Mouse (Mus musculus): ENCODE measurements around the gene Snx8.

Snx8 gene

DNA sequence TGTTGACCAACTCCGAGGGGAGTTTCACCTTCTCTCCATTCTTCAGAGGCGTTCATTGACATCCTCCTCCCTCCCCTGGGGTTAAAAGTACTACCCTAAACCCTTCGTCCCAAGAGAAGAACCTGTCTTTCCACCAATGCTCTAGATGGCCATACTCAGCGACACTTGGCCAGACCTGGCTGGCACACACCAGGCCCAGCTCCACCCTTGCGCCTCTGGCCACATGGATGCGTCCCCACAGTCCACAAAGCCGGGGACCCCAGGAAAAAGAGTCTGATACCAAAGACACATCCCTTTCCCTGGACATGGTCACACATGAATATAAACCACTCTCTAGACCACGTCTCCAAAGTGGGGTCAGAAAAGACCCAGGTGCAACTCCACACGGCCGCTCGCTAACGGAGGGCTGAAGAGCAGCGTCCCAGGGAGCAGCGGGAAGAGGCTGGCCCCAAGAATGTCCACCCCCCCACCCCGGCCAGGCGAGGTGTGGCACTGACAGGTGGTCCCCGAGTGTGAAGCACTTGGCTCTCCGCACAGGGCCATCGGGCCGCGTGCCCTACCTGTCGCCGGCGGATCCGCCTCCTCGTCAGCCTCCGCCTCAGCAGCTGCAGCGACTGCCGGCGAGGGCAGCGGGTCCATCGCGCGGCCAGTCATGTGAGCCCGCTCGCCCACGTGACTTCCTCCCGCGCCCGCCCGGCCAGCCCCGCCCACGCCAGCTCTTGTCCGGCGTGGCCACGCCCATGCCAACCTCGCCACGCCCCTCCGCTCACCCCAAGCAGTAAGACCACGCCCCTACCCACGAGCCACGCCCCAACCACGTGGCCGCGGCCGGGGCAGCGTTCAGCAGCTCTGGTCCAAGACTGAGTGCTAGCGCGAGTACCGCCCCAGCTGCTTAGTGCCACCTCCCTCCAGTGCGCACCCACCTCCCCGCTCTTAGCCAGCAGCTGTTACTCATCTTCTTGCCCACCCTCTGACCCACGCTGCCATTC, at the start of gene Snx8:
Gene Snx8 (minus strand): TSS at position 675 of the 989 bp plus-strand sequence.
- in situ Hi-C loops (cut with MboI, MseI), result no loop called here

DNA sequence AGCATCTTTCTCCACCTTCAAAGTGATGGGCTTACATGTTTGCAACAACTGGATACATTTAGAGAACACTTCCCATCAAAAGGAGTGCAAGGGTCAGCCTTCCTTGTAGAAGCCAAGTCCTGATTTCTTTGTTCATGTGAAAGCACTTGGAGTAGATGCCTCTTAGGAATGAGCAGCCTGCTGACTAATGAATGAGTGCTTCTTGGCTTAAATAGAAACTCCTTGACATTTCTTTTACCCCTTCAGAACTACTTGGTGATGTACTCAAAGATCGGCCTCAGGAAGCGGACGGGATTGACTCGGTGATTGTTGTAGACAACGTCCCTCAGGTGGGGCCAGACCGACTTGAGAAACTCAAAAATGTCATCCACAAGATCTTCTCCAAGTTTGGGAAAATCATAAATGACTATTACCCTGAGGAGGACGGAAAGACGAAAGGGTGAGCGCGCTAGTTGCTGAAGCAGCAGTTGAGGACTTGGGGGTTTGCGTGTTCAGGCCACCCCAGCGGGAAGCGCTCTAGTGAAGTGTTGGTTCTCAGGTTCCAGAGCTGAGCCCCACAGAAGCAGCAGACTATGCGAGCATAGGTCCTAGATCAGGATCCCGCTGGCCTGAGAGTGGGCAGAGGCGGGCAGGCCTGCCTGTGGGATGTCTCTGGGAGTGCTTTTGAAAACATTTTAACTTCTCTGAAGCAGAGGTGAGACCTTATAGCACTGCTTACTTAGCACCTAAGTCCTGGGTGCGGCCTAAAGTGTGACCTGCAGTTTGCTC, 36.1 kb upstream of the Snx8 start:
- in situ Hi-C loops (cut with MboI, MseI), result no loop called here

DNA sequence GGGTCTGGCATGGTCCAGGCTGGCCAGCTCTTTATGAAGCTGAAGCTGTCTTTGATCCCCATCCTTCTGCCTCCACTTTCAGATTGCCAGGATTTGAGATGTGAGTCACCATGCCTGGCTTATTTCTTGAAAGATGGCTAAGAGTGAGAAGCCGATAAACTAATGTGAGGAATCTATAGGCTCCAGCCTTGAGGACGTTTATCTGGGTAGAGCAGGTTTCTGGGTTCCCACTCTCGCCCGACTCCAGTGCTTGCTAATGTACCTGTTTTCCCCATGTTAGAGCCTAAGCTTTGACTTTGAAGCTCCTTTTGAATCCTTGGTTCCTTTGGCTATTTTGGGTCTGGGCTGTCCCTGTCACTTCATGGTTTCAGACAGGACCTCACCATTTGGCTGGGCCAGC, 31.6 kb upstream of the Snx8 start:
- in situ Hi-C loops (cut with MboI, MseI), result no loop called here

DNA sequence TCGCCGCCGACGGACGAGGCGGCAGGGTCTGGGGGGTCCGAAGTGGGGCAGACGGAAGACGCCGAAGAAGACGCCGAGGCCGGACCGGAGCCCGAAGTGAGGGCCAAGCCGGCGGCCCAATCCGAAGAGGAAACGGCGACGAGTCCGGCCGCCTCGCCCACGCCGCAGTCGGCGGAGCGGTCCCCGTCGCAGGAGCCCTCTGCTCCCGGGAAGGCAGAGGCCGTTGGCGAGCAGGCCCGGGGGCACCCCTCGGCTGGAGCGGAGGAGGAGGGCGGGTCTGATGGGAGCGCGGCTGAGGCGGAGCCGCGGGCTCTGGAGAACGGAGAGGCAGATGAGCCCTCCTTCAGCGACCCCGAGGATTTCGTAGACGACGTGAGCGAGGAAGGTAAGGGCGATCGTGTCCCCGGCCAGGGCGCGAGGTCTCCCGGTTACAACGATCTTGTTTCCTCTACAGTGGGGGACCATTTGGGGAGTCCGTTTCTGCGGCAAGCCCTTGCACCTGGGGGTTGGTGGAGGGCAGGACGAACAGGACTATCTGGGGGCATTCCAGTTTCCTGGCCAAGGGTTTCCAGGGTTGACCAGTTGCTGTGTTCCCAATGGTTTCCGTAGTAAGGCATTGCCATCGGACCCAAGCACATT, 30.5 kb upstream of the Snx8 start:
- in situ Hi-C loops (cut with MboI, MseI), result no loop called here

DNA sequence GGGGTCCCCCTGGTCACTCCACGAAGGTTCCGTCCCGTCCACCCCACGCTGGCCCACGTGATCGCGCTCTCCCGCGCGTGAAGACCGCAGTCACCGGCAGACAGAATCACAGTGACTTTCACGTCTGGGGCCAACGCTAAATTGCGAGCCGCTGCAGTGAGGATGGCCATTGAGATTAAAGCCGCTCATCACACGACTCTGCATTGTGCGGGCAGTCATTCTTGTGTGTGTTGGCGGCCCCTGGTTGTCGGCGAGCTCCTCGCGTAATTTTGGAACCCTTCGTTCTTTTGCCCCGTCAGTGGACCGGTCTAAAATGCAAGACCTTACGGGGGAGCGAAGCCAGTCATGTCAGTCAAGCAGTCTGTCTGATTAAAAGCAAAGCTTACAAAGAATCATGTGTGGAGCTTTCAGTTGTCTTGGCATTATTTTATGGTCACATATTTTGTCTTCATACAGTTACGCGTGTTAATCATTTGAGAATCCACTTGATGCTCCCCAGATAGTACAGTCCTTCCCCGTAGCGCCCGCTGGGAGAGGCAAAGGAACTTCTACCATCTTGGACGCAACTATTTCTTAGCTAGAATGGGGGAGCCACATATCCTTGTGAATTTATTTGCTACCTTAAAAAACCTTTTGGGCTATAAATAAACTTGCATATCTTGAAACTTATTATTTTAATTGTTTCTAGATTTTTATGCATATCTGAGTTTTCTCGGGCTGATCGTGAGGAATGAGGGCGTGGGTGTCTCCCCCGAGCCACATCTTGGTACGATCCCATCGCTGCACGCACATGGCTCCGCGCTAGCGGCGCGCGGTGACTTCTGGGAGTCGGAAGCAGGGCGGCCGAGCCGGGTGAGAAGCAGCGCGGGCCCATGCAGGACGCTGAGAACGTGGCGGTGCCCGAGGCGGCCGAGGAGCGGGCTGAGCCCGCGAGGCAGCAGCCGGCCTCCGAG, 29.7 kb upstream of the Snx8 start, which contains the start of gene Eif3b:
Gene Eif3b (plus strand): TSS at position 840 of the 953 bp plus-strand sequence.
- in situ Hi-C loops (cut with MboI, MseI), result no loop called here

DNA sequence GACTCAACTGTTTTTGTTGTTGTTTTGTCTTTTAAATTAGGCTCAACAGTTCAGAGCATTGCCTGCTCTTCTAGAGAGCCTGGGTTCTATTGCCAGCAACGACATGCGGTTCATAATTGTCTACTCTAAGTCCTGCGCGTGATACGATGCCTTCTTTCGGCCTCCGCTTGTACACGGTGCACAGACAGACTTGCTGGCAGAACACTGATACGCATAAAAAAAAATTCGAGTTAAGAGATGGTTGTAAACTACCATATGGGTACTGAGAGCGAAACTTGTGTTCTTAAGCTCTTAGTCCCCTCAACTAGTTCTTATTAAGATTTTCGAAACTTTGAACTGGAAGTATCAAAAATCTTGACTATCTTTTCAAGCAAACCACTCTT, 29.0 kb upstream of the Snx8 start:
- in situ Hi-C loops (cut with MboI, MseI), result no loop called here

DNA sequence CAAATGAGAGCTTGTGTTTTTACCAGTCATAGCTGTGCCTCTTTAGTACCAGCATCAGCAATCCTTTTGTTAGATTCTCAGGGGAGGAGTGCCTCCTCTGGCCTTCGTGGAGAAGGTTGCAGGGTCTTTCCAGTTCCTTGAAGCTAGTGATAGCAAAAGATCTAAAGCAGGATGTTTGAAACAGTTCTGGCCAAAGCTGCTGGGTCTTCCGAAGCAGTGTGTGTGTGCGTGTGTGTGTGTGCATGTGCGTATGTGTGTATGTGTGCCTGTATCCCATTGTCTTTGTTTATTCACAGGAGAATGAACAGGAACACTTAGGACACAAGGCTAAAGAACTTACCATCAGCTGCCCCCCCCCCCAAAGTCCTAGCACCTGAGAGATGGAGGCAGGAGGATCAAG, 25.6 kb upstream of the Snx8 start:
- in situ Hi-C loops (cut with MboI, MseI), result loop anchor here (5.0 kb wide), 1 partner anchor 77 kb away; no protein-coding TSS in a partner anchor

DNA sequence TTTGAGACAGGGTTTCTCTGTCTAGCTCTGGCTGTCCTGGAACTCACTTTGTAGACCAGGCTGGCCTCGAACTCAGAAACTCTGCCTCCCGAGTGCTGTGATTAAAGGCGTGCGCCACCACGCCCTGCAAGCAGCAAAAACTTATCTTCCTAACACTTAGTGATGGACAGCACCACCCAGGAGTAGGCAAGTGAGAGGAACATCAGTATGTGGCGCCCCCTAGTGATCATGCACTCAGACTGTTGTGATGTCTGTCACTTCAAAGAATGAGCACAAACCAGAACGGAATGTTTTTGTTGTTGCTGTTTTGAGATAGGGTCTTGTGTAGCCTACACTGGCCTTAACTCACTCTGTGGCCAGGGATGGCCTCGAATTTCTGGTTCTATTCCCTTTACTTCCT, 22.3 kb upstream of the Snx8 start:
- in situ Hi-C loops (cut with MboI, MseI), result loop anchor here (5.0 kb wide), 1 partner anchor 74 kb away; no protein-coding TSS in a partner anchor

DNA sequence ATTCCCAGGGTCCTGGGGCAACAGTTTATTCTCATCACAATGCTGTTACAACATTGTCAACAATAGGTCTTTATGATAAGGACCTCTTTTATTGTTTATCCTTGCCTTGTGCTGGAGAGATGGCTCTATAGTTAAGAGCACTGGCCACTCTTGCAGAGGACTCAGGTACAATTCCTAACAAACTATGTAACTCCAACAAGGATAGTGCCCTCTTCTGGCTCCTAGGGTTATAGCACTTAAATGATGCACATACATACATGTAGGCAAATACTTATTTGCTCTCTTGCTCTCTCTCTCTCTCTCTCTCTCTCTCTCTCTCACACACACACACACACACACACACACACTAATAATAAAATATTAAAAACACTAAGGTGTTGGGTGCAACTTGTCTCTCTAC, 19.7 kb upstream of the Snx8 start:
- in situ Hi-C loops (cut with MboI, MseI), result no loop called here

DNA sequence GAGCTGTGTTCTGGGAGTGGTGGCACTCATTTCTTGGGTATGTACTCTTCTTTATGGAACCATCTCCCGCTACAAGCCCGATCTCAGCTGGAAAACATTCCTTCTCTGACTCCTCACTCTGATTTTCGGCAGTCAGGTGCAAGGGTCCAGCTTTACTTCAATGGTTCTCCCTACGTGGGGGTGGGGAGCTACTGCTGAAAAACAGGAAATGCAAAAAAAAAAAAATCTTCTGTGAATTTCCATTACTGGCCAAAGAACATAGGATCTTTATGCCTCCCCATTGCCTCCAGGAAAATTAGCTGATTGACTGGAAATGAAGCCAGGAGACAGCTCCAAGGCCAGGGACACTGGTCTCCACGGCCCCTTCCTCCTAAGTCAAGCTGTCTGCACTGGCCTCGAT, 17.6 kb upstream of the Snx8 start:
- in situ Hi-C loops (cut with MboI, MseI), result no loop called here

DNA sequence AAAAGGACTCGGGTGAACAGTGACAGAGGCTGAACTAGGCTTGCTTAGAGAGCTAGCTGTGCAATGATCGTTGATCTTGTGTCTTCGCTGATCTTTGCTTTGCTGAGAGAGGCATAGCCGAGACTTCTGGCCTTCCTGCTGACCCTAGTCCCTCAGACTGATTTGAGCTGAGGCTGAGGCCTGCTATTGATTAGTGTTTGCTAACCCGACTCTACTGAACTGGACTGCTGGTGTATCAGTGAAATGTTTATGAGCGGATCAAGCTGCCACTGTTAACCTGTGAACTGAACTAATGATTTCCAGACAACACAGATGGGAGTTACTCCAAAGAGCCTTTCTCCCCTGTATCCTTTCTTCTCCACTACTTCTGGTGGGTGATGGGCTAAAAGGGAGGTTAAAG, 16.1 kb upstream of the Snx8 start:
- in situ Hi-C loops (cut with MboI, MseI), result no loop called here

DNA sequence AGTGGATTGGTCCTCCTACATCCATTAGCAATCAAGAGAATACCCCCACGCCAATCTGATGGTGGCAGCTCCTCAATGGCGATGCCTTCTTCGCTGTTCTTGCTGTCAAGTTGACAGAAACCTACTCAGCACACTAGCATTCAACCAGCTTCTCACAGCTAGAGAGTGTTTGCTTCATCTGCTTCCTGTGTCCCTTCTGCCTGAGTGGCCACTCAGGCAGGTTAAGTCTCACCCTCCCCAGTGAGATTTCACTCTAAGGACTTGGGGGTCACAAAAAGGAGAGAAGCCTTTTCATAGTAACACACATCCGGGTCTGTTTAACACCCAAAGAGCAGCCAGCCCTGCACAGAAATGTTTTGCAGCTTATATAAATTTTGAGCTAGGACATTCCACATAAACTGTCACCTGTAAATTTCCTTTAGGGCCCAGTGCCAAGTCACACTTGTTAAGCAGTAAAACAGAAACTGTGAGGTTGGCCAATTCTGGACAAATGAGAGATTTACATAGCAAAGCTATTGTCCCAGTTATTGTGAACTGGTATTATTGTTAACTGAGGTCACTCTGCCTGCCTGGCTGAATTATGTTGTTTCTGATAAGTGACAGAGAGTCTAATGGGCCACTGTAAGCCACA, 13.7 kb upstream of the Snx8 start:
- in situ Hi-C loops (cut with MboI, MseI), result no loop called here

DNA sequence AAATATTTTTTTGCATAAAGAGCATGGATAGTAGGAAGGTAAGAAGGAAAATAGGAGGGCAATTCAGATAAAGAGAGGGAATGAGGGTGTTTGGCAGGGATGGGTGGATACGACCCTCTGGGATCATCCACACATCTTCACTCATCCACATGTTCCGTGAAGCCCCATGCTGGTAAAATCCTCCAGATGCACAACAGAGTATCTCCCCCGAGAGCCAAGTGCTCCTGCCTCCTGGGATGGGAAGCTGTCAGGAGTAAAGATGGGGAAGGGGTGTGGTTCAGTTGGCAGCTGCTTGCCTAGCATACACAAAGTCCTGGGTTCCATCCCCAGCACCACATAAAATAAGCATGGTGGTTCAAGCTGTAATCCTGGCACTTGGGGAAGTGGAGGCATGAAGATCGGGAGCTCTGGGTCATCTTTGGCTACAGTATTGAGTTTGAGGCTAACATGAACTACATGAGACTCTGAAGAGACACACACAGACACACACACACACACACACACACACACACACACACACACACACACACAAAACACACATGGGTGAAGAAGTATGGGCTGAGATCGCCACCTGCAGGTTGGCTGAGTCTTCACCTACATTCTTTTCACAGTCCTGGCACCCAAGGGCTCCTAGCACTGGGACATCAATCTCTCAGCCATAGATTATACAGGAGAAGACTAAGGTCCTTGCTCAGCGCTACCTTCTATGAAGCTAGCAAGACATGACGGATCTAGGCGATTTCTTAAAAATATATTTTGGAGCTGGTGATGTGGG, 7.3 kb upstream of the Snx8 start:
- in situ Hi-C loops (cut with MboI, MseI), result loop anchor here (10.0 kb wide), 1 partner anchor 62 kb away; the partner anchor contains the start of gene Mrm2

DNA sequence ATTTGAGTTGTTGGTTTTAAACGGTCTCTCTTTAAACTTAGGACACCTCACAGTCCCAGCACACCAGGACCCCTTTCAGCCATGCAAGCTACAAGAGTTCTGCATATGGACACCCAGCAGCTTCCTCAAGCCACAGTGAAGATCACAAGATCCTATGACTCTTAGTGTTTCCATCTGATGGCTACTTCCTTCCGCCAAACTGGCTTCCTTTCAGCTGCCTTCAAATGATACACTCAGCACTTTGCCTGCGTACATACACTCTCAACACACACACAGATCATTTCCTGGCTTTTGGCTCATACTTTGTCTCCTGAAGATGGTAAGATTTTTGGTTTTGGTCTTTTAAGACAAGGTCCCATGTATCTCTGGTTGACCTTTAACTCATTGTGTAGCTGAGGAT, 3.6 kb upstream of the Snx8 start:
- in situ Hi-C loops (cut with MboI, MseI), result loop anchor here (10.0 kb wide), 1 partner anchor 58 kb away; the partner anchor contains the start of gene Mrm2

DNA sequence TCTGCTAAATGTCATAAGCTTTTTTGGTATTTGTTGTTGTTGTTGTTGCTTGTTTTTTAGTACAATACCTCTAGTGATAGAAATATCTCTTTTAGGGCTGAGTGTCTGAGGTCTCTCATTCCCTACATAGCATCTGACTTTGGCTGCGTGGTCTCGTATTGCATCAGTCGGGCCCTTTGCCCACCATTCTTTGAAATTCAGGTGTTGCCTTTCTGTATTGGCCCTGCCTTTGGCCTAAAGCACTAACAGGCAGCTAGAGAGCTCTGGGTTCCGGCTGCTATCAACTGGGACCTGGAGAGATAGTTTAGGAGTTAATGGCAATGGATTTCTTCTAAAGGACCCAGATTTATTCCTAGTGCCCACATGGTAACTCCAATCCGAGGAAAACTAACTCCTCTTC, 2.9 kb upstream of the Snx8 start:
- in situ Hi-C loops (cut with MboI, MseI), result loop anchor here (10.0 kb wide), 1 partner anchor 57 kb away; the partner anchor contains the start of gene Mrm2

DNA sequence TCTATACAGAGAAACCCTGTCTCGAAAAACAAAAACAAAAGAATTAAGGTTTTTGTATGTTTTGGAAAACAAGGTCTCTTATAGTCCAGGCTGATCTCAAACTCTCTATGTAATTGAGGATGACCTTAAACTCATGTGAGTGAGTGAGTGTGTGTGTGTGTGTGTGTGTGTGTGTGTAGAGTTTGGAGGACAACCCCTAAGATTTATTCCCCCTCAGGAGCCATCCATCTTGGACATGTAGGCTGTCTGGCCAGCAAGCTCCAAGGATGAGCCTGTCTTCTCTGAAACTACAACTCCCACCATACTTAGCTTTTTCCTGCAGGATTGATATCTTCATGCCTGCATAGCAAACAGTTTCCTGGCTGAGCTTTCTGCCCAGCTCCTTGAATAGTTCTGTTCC, 2.4 kb upstream of the Snx8 start:
- in situ Hi-C loops (cut with MboI, MseI), result loop anchor here (10.0 kb wide), 1 partner anchor 57 kb away; the partner anchor contains the start of gene Mrm2

DNA sequence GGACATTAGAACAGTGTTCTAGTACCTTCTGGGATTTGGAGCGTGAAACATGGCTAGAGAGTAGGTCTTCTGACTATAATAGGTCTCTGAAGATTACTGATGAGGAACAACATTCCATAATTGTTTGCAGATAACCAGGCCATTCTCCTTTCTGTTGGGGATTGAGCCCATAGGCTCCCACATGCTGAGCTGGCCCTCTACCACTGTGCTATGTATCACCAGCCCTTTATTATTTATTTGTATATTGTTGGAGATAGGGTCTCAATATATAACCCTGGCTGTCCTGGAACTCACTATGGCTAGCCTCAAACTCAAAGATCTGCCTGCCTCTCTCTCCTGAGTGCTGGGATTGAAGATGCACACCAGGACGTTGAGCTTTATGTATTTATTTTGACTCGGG, 585 bp upstream of the Snx8 start:
- in situ Hi-C loops (cut with MboI, MseI), result loop anchor here (10.0 kb wide), 1 partner anchor 55 kb away; the partner anchor contains the start of gene Mrm2

DNA sequence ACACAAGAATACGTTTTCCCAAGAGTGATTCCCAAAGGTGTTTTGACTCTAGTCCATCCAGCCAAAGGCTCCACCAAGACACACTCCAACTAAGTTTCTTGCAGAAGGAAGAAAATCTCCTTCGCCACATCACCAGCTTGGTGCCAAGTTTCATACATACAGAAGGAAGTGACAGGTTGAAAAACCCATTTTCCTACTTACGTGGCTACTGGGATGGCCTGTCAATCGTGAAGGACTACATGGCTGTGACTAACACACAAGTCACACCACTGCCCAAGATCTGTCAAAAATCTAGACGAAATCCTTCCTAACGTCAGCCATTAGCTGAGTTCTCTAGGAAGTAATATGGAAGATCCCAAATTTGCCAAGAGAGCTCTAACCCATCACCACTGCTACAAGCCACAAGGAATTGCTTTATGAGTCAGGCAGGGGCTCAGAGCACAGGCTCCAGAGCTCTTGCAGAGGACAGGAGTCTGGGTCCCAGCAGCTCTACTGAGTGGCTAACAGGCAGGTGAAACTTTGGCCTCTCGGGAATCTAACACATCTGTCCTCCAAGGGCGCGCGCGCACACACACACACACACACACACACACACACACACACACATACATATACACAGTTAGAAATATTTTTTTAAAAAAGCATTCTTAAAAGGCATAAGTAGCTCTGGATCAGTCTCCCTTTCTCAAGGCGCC, 1.1 kb downstream of the Snx8 start:
- in situ Hi-C loops (cut with MboI, MseI), result no loop called here

DNA sequence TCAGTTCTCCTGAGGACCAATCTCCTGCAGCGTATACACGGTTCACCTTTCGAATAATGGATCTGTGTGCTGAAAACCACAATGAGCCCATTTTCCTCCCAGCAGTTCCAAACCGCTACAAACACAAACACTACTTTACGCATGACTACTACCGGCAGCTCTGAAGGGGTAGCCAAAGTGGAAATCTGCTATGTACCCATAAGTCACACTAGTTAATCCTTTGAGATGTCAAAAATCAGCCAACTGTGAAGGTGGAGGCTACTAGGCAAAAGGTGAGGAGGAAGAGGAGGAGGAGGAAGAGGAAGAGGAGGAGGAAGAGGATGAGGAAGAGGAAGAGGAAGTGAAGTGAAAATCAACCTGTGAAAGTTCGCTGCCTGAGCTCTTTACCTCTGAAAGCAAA, 1.8 kb downstream of the Snx8 start:
- in situ Hi-C loops (cut with MboI, MseI), result no loop called here

Measured in T-helper 2 cell (primary cell).